Comparison of ENCODE assay signal across 8 mouse cellular contexts in the genomic region with DNA sequence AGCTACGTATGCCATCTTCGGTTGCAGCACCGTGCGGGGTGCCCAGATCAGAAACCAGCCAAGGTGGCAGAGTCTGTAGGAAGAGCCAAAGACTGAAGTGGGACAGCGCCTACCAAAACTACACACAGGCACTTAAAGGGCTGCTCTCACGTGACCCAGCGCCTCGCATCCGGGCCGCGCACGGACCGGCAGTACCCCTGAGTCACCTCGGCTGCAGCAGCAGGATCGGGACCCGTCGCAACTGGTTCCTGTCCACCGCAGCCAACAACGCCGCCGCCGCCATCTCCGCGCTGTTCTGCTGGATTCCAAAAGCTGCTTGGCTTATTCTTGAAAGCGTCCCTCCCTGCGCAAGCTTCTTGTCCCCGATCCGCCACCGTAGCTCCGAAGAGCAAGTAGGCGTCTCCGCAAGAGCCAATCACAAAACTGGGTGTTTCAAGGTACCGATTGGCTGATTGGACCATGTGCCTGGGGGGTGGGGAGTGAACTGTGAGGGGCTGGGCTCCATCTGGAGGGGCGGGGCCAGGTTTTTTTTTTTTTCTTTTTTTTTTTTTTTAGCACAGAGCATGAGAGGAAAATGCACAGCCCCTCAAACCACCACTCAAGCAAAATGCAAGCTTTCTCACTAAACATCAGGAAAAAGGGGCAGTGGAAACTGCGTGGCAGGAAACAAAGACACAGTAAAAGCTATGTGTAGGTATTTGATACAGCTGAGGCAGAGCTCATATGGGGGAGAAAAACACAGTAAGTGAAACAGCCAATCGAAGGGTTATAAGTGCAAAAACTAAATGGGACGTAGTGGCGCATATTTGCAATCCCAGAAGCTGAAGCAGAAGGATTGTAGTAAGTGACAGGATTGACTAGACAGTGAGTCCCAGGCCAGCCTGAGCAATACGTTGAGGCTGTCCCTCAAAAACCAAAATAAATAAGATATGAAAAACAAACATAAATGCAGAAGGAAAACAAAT. TPM values are rescaled to one million over a fixed set of nuclear protein-coding genes. Genes with fewer than 3 reads are reported as not detected.
A peak's percentile ranks its signal among the peaks of the same experiment; 100 is the strongest.
DNase-seq lines count a peak whose midpoint lies in the region; ATAC-seq and TF ChIP-seq lines count a peak whose summit lies in the region.

Gene Mccc1 (minus strand): TSS at position 404 of the 965 bp plus-strand sequence.

- DNase-seq in A20 (ENCODE audit: low read depth, low spot score) = peak; percentile 98
- peak; percentile 96 to 97 for DNase-seq in heart, adult 9 months (ENCODE audit: low spot score in 2 of 2)
- peak; percentile 73 to 89 for DNase-seq in monocyte, adult 2 months (ENCODE audit: low read depth in 1 of 2, low spot score in 2 of 2)
- peak; percentile 89 to 93 for DNase-seq in spleen, postnatal 36 days (ENCODE audit: low spot score in 2 of 2)

- peak within 1 kb of the TSS; percentile 88 for H3K4me3 ChIP-seq in bone marrow macrophage, adult 2 months (ENCODE audit: insufficient read depth, low read length)
- peak within 1 kb of the TSS; percentile 82 for H3K4me3 ChIP-seq in embryonic fibroblast, embryonic 13.5 days (ENCODE audit: insufficient read depth, low read length)
- peak within 1 kb of the TSS; percentile 76 for H3K4me3 ChIP-seq in kidney, embryonic 14.5 days (ENCODE audit: low read length)
- H3K4me3 ChIP-seq in limb, embryonic 15.5 days = peak within 1 kb of the TSS; percentile 79

- peak within 1 kb of the TSS; percentile 88 for H3K27ac ChIP-seq in bone marrow macrophage, adult 2 months (ENCODE audit: insufficient read depth, low read depth, low read length)
- H3K27ac ChIP-seq in embryonic fibroblast, embryonic 13.5 days (ENCODE audit: insufficient read depth, low read length) = peak within 1 kb of the TSS; percentile 94
- H3K27ac ChIP-seq in kidney, embryonic 14.5 days (ENCODE audit: low read depth, low read length) = peak within 1 kb of the TSS; percentile 89
- H3K27ac ChIP-seq in limb, embryonic 15.5 days = peak within 1 kb of the TSS; percentile 95

- H3K27me3 ChIP-seq in kidney, embryonic 14.5 days (ENCODE audit: control insufficient read depth, insufficient read depth, low read length) = no peaks in the 10 kb centered on the region
- H3K27me3 ChIP-seq in limb, embryonic 15.5 days = no peaks in the 10 kb centered on the region

- no peak for TF ChIP-seq CTCF in bone marrow macrophage, adult 2 months (IDR thresholded peaks at IDR 0.05; ENCODE audit: low read depth, low read length)
- no peak for TF ChIP-seq CTCF in embryonic fibroblast, embryonic 13.5 days (IDR thresholded peaks at IDR 0.05; ENCODE audit: borderline replicate concordance, insufficient read depth, low read length)

- no peaks in the 10 kb centered on the region for H3K36me3 ChIP-seq in kidney, embryonic 14.5 days (ENCODE audit: control insufficient read depth, insufficient read depth, low read length)
- H3K36me3 ChIP-seq in limb, embryonic 15.5 days = 0 out of 2 replicates have a peak, but pooled peaks cover 2% of the 10 kb centered on the region

- H3K9ac ChIP-seq in kidney, embryonic 14.5 days (ENCODE audit: low read depth, low read length) = peak within 1 kb of the TSS; percentile 76
- peak within 1 kb of the TSS; percentile 76 for H3K9ac ChIP-seq in limb, embryonic 15.5 days

- ATAC-seq in kidney, embryonic 14.5 days (ENCODE audit: low FRiP score, low TSS enrichment) = peak; percentile 100
- peak; percentile 99 for ATAC-seq in limb, embryonic 15.5 days (ENCODE audit: insufficient number of reproducible peaks, low FRiP score, low TSS enrichment, low read depth)

- no peak for TF ChIP-seq POLR2A in bone marrow macrophage, adult 2 months (IDR thresholded peaks at IDR 0.05; ENCODE audit: borderline replicate concordance, low read depth, low read length)
- TF ChIP-seq POLR2A in embryonic fibroblast, embryonic 13.5 days (IDR thresholded peaks at IDR 0.05; ENCODE audit: low read depth, low read length) = peak; percentile 66

- peak within 1 kb of the TSS; percentile 74 for H3K4me2 ChIP-seq in kidney, embryonic 14.5 days (replicated peaks; ENCODE audit: low read depth, low read length)
- peak within 1 kb of the TSS; percentile 51 for H3K4me2 ChIP-seq in limb, embryonic 15.5 days

- 4% methylated on average over 39 of the region's 39 CpGs for WGBS in kidney, embryonic 14.5 days
- 3% methylated on average over 39 of the region's 39 CpGs for WGBS in limb, embryonic 15.5 days

- H3K9me3 ChIP-seq in kidney, embryonic 14.5 days (ENCODE audit: control insufficient read depth, low read length) = no peaks in the 10 kb centered on the region
- H3K9me3 ChIP-seq in limb, embryonic 15.5 days = no peaks in the 10 kb centered on the region

- no peaks in the 10 kb centered on the region for H3K4me1 ChIP-seq in bone marrow macrophage, adult 2 months (ENCODE audit: control insufficient read depth, insufficient read depth, low read length)
- H3K4me1 ChIP-seq in embryonic fibroblast, embryonic 13.5 days (ENCODE audit: control insufficient read depth, insufficient read depth, low read length) = no peaks in the 10 kb centered on the region
- H3K4me1 ChIP-seq in kidney, embryonic 14.5 days (ENCODE audit: control insufficient read depth, insufficient read depth, low read length) = no peaks in the 10 kb centered on the region
- peaks cover 4% of the 10 kb centered on the region; the same call in 1 of the 2 replicates for H3K4me1 ChIP-seq in limb, embryonic 15.5 days

RNA-seq across cellular contexts. Expression of gene Mccc1, which starts in this region (rescaled TPM):
- 17.4 and 24.7 TPM in 2 replicates for polyA plus RNA-seq in bone marrow macrophage, adult 2 months (2012; ENCODE audit: insufficient read depth, insufficient read length, missing spikeins)
- 25.7 and 27.6 TPM in 2 replicates for polyA plus RNA-seq in embryonic fibroblast, embryonic 13.5 days (2011; ENCODE audit: insufficient read length, low read depth, missing spikeins)
- 25.1 and 41.4 TPM in 2 replicates for polyA plus RNA-seq in kidney, embryonic 14.5 days (2014; fragmentation: Nextera tagmentation; extraction: Ambion mirVana)
- 32.7 and 34.5 TPM in 2 replicates for polyA plus RNA-seq in limb, embryonic 15.5 days (2015; fragmentation: Nextera tagmentation; extraction: Ambion mirVana)

Comparison
In these comparisons a context has a peak if more than half of its experiments do, and no peak if none do; other contexts are left out.
1. Peak in every context shown above with its lines: DNase-seq, ATAC-seq, H3K4me3 ChIP-seq and H3K27ac ChIP-seq.